24 mouse cellular contexts compared by ENCODE assay signal in genomic region chr1:136608339-136609261, GRCm38 (mm10). TPM values are rescaled to one million over a fixed set of nuclear protein-coding genes. Genes with fewer than 3 reads are reported as not detected.
DNase-seq lines count a peak whose midpoint lies in the region; ATAC-seq and TF ChIP-seq lines count a peak whose summit lies in the region.
"Had no signal": no experiment of that assay in that cellular context is flagged by ENCODE, and none has a peak within 500 bp of the region (broad histone marks: within the 10 kb centered on the region; RNA-seq: fewer than 3 reads in every experiment).

No protein-coding gene starts in this region.

- no peak overlapping the region for H3K4me3 ChIP-seq in spleen, adult 2 months (ENCODE audit: extremely low read depth, insufficient read depth, insufficient read length)
- H3K4me3 ChIP-seq in CH12.LX (replicated peaks in 1 of 3; ENCODE audit: low read depth in 2 of 3, low read length in 2 of 3, poor library complexity in 1 of 3) = no peak overlapping the region
- H3K4me3 ChIP-seq in hindbrain, embryonic 10.5 days = no peak overlapping the region
- no peak overlapping the region for H3K4me3 ChIP-seq in midbrain, embryonic 15.5 days
- H3K4me3 ChIP-seq: embryonic facial prominence, embryonic 12.5 days; heart, embryonic 15.5 days; limb, embryonic 15.5 days; liver, embryonic 15.5 days; myocyte had no signal

- in situ Hi-C loops in CH12.LX (cut with MboI; ENCODE audit: low pct_ligation_motif_present, low pct_unique_long_range_greater_than_20kb, low sequenced_read_pairs) = no loop called here

- H3K9ac ChIP-seq in CH12.LX (ENCODE audit: insufficient read depth, low read depth) = no peak overlapping the region; the same call in 1 of the 2 replicates
- no peak overlapping the region for H3K9ac ChIP-seq in midbrain, embryonic 15.5 days
- H3K9ac ChIP-seq: embryonic facial prominence, embryonic 12.5 days; forebrain, postnatal 0 days; heart, embryonic 15.5 days; limb, embryonic 15.5 days; liver, embryonic 15.5 days had no signal

- TF ChIP-seq EP300 in CH12.LX (IDR thresholded peaks at IDR 0.05; ENCODE audit: low read length) = no peak

- TF ChIP-seq POLR2A in spleen, adult 2 months (IDR thresholded peaks at IDR 0.05; ENCODE audit: low read depth, low read length) = no peak
- TF ChIP-seq POLR2A in CH12.LX (IDR thresholded peaks at IDR 0.05; ENCODE audit: low read depth, low read length) = no peak

- H3K9me3 ChIP-seq in CH12.LX (replicated peaks; ENCODE audit: low read length) = peaks cover 2% of the 10 kb centered on the region
- H3K9me3 ChIP-seq in hindbrain, embryonic 10.5 days = no peaks in the 10 kb centered on the region
- H3K9me3 ChIP-seq in midbrain, embryonic 15.5 days = no peaks in the 10 kb centered on the region
- H3K9me3 ChIP-seq: embryonic facial prominence, embryonic 12.5 days; G1E; heart, embryonic 15.5 days; limb, embryonic 15.5 days; liver, embryonic 15.5 days had no signal

- H3K36me3 ChIP-seq in spleen, adult 2 months (ENCODE audit: control insufficient read depth, insufficient read depth, low read length) = no peaks in the 10 kb centered on the region
- no peaks in the 10 kb centered on the region for H3K36me3 ChIP-seq in CH12.LX (replicated peaks in 1 of 2; ENCODE audit: control insufficient read depth in 1 of 2, insufficient read depth in 1 of 2, low read length in 1 of 2)
- no peaks in the 10 kb centered on the region for H3K36me3 ChIP-seq in hindbrain, embryonic 10.5 days
- no peaks in the 10 kb centered on the region for H3K36me3 ChIP-seq in midbrain, embryonic 15.5 days (replicated peaks)
- H3K36me3 ChIP-seq: embryonic facial prominence, embryonic 12.5 days; G1E; heart, embryonic 15.5 days; limb, embryonic 15.5 days; liver, embryonic 15.5 days had no signal

- TF ChIP-seq CTCF in spleen, adult 2 months (IDR thresholded peaks at IDR 0.05; ENCODE audit: extremely low read depth, insufficient read depth, insufficient read length, insufficient replicate concordance) = no peak
- no peak for TF ChIP-seq CTCF in CH12.LX (conservative IDR thresholded peaks at IDR 0.05 in 1 of 2, IDR thresholded peaks at IDR 0.05 in 1 of 2; ENCODE audit: low read depth in 2 of 2, low read length in 2 of 2)

- H3K79me2 ChIP-seq in CH12.LX (replicated peaks; ENCODE audit: control insufficient read depth, extremely low read depth, insufficient read depth, poor library complexity, severe bottlenecking) = no peaks in the 10 kb centered on the region

- DNase-seq in spleen, adult 2 months (ENCODE audit: low read depth in 1 of 2, low spot score in 2 of 2) = peak in 1 of 2 experiments; percentile 26
- DNase-seq in spleen, postnatal 10 days (ENCODE audit: low spot score in 2 of 2) = no peak
- no peak for DNase-seq in CH12.LX (ENCODE audit: extremely low read depth)
- DNase-seq in kidney, adult 9 months = no peak
- DNase-seq in hindbrain, embryonic 10.5 days (ENCODE audit: low spot score) = no peak
- DNase-seq: adrenal gland, postnatal 14 days; cerebellum, adult 9-11 months; forebrain, postnatal 0 days; gastrocnemius, postnatal 25 days; kidney, adult 18-20 months; left cerebral cortex, postnatal 4 days had no signal

- ATAC-seq in common myeloid progenitor, adult 5-6 weeks (replicated peaks; ENCODE audit: low read depth, poor library complexity, severe bottlenecking) = peak; percentile 68; the same call in 1 of the 2 replicates
- ATAC-seq in megakaryocyte progenitor cell, adult 5-6 weeks (replicated peaks; ENCODE audit: poor library complexity) = peak; percentile 81
- ATAC-seq in midbrain, embryonic 15.5 days (replicated peaks) = no peak
- ATAC-seq: forebrain, postnatal 0 days; hindbrain, postnatal 0 days; midbrain, embryonic 16.5 days had no signal

- H3K4me2 ChIP-seq in CH12.LX (ENCODE audit: insufficient read depth, low read depth, poor library complexity, severe bottlenecking) = 0 out of 2 replicates have a peak overlapping the region, but pooled peaks have one; percentile 22
- H3K4me2 ChIP-seq in midbrain, embryonic 15.5 days = no peak overlapping the region
- H3K4me2 ChIP-seq: embryonic facial prominence, embryonic 12.5 days; heart, embryonic 15.5 days; limb, embryonic 15.5 days; liver, embryonic 15.5 days had no signal

- TF ChIP-seq RAD21 in CH12.LX (IDR thresholded peaks at IDR 0.05; ENCODE audit: low read depth, low read length) = no peak

- peaks cover 2% of the 10 kb centered on the region; the same call in 1 of the 2 replicates for H3K4me1 ChIP-seq in spleen, adult 2 months (ENCODE audit: control insufficient read depth, insufficient read depth, insufficient read length)
- peaks cover 12 to 29% of the 10 kb centered on the region in 2 experiments for H3K4me1 ChIP-seq in CH12.LX (ENCODE audit: control insufficient read depth in 1 of 2, insufficient read depth in 2 of 2)
- peaks cover 5% of the 10 kb centered on the region; the same call in 1 of the 2 replicates for H3K4me1 ChIP-seq in hindbrain, embryonic 10.5 days (replicated peaks)
- no peaks in the 10 kb centered on the region for H3K4me1 ChIP-seq in midbrain, embryonic 15.5 days
- H3K4me1 ChIP-seq: embryonic facial prominence, embryonic 12.5 days; limb, embryonic 15.5 days; liver, embryonic 15.5 days had no signal

- 59% methylated on average over 11 of the region's 11 CpGs for WGBS in spleen, adult 2 months
- WGBS in hindbrain, embryonic 10.5 days = 84% methylated on average over 11 of the region's 11 CpGs
- WGBS in midbrain, embryonic 15.5 days = 87% methylated on average over 11 of the region's 11 CpGs

- peak overlapping the region; percentile 58; the same call in 1 of the 2 replicates for H3K27ac ChIP-seq in spleen, adult 2 months (ENCODE audit: insufficient read depth, low read length)
- H3K27ac ChIP-seq in CH12.LX (ENCODE audit: insufficient read depth, low read depth) = no peak overlapping the region
- H3K27ac ChIP-seq in hindbrain, embryonic 10.5 days = no peak overlapping the region
- no peak overlapping the region for H3K27ac ChIP-seq in midbrain, embryonic 15.5 days
- H3K27ac ChIP-seq: embryonic facial prominence, embryonic 12.5 days; heart, embryonic 15.5 days; hindbrain, postnatal 0 days; kidney, postnatal 0 days; limb, embryonic 15.5 days; liver, embryonic 15.5 days; stomach, postnatal 0 days had no signal

- no peaks in the 10 kb centered on the region for H3K27me3 ChIP-seq in spleen, adult 2 months (ENCODE audit: control insufficient read depth, insufficient read depth, low read length)
- H3K27me3 ChIP-seq in CH12.LX (replicated peaks) = no peaks in the 10 kb centered on the region
- H3K27me3 ChIP-seq in hindbrain, embryonic 10.5 days (ENCODE audit: insufficient read depth, poor library complexity, severe bottlenecking) = no peaks in the 10 kb centered on the region
- no peaks in the 10 kb centered on the region for H3K27me3 ChIP-seq in midbrain, embryonic 15.5 days (replicated peaks)
- H3K27me3 ChIP-seq: embryonic facial prominence, embryonic 12.5 days; heart, embryonic 15.5 days; limb, embryonic 15.5 days; liver, embryonic 15.5 days had no signal

- dilution Hi-C loops in CH12.LX (cut with MboI; ENCODE audit: extremely low pct_ligation_motif_present, extremely low pct_unique_long_range_greater_than_20kb, low sequenced_read_pairs) = no loop called here

TF ChIP-seq in CH12.LX, 34 proteins besides CTCF, POLR2A, EP300 and RAD21:
- TF ChIP-seq TBP (conservative IDR thresholded peaks at IDR 0.05; ENCODE audit: low read depth, low read length) (no peak), ELF1 (IDR thresholded peaks at IDR 0.05; ENCODE audit: low read depth, low read length) (0 out of 2 replicates have a peak, but pooled peaks have one; percentile 40)

RNA-seq across cellular contexts. Expression of gene Zfp281, which starts 16.1 kb away (rescaled TPM):
- 1.9 and 2.7 TPM in 2 replicates for polyA plus RNA-seq in spleen, adult 2 months (2012; rRNA removed)
- total RNA-seq in CH12.LX (2012; rRNA removed) = 20.7 and 23.0 TPM in 2 replicates
- 39.5 and 40.4 TPM in 2 replicates for total RNA-seq in CH12.LX (2014; rRNA removed)
- 15.4 and 17.2 TPM in 2 replicates for polyA plus RNA-seq in CH12.LX (2012; ENCODE audit: insufficient read length, low read depth)
- 29.4 and 30.9 TPM in 2 replicates for total RNA-seq in common myeloid progenitor, adult 5-6 weeks (2017)
- 23.7 and 25.4 TPM in 2 replicates for total RNA-seq in megakaryocyte progenitor cell, adult 5-6 weeks (2015)
- 18.9 and 20.5 TPM in 2 replicates for total RNA-seq in megakaryocyte progenitor cell, adult 5-6 weeks (2017)
- 22.9 and 27.7 TPM in 2 replicates for polyA plus RNA-seq in hindbrain, embryonic 10.5 days (2016; fragmentation: Nextera tagmentation; extraction: Ambion mirVana)
- 23.9 TPM in 2 replicates for polyA plus RNA-seq in midbrain, embryonic 15.5 days (2015; fragmentation: Nextera tagmentation; extraction: Ambion mirVana)
